Mouse (Mus musculus) splenic B cell, adult 2 months (primary cell): Measurements from ENCODE around the gene A630023A22Rik.

Experiments
- DNase-seq: peaks from one replicate; pipeline ENCODE4 v3.0.0-alpha.2; 2011; ENCODE audit warnings: low read depth, low spot score
- H3K27me3 ChIP-seq: 2 replicates; pipeline ENCODE4 v1.6.1; 2012; ENCODE audit warnings: mild to moderate bottlenecking, low read length, moderate library complexity, mixed read lengths; ENCODE audit not compliant: control insufficient read depth, poor library complexity, insufficient read depth, severe bottlenecking
- H3K36me3 ChIP-seq: 2 replicates; pipeline ENCODE4 v1.6.1; 2012; ENCODE audit warnings: mild to moderate bottlenecking, low read length, moderate library complexity, mixed read lengths; ENCODE audit not compliant: control insufficient read depth, poor library complexity, insufficient read depth, severe bottlenecking

A630023A22Rik gene

GRCm38 (mm10) chr14:34050101-34050779 is 52.3 kb downstream of the A630023A22Rik start:
- H3K36me3 ChIP-seq, result no peaks in the 10 kb centered on the region
- H3K27me3 ChIP-seq, result no peaks in the 10 kb centered on the region
- no peak for DNase-seq

DNA sequence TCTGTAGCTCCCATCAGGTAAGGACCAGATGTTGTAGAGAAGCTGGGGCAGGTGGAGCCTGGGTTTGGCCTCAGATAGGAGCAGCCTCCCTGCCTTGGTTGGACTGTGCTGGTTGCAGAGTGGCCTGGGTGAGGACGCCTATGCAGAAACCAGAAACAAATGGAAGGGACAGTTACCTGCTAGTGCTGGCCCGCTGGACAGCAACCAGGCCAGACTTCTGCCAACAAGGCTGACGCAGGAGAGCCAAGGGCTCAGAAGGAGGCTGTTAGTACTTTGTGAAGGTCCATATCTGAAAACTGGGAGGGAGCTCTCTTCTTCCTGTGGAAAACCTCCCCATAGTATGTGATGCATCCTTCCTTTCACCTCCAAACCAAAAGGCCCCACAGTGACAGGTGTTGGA is 59.2 kb downstream of the A630023A22Rik start:
- no peak for DNase-seq
- Histone ChIP-seq H3K36me3 (no peaks in the 10 kb centered on the region), H3K27me3 (no peaks in the 10 kb centered on the region)

GRCm38 (mm10) chr14:34041241-34041640 is 61.3 kb downstream of the A630023A22Rik start:
- H3K36me3 ChIP-seq, result no peaks in the 10 kb centered on the region
- DNase-seq, result no peak

GRCm38 (mm10) chr14:34033841-34034610 is 68.5 kb downstream of the A630023A22Rik start:
- Histone ChIP-seq H3K36me3 (no peaks in the 10 kb centered on the region), H3K27me3 (no peaks in the 10 kb centered on the region)
- DNase-seq, result no peak

More at GRCm38 (mm10) chr14:34041241-34041640, 61.3 kb downstream of the A630023A22Rik start:
- no peaks in the 10 kb centered on the region for H3K27me3 ChIP-seq

DNA sequence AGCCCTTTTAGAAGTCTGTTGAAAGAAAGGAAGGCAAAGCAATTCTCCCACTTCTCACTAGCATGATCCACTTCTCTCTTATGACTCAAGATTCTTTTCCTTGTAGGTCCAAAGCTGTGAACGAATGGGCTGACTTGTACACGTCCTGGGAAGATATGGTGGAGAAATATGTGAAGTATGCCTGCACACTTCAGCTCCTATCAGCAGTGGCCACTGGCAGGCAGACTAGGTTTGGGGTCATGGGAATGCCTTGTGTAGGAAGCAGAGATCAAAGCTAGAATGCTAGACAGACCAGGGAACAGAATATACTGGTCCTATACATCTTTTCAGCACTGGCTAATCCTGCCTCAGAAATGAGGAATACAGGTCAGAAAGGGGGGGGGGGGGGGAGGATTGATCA is 75.8 kb downstream of the A630023A22Rik start:
- no peaks in the 10 kb centered on the region for H3K36me3 ChIP-seq
- DNase-seq, result no peak
- no peaks in the 10 kb centered on the region for H3K27me3 ChIP-seq

- no peaks in the 10 kb centered on the region for H3K36me3 ChIP-seq
- no peaks in the 10 kb centered on the region for H3K27me3 ChIP-seq
- no peak for DNase-seq
Observed at GRCm38 (mm10) chr14:34016938-34017337, 85.6 kb downstream of the A630023A22Rik start.

- no peak for DNase-seq
- H3K27me3 ChIP-seq, result no peaks in the 10 kb centered on the region
- no peaks in the 10 kb centered on the region for H3K36me3 ChIP-seq
Observed at GRCm38 (mm10) chr14:34016381-34016780, 86.2 kb downstream of the A630023A22Rik start, which contains the start of gene Gm5460. TSS of gene Gm5460 (plus strand) at chr14:34016758.

DNA sequence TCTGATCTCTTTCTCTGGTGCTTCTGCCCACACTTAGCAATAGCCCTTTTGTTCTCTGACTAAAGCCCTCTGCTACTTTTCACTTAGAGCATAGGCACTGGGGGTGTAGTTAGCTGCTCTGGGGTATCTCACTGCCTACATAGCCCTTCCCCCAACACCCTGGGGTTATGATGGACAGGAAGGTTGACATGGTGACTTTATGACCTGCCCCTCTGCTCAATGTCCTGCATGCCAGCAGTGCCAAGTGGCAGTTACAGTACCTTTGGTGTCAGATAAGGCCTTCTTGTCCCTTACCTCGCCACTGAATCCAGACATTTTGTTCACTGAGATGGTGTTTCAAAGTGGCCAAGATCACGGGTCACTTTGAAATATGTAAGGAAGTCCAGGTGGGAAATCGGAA is 87.5 kb downstream of the A630023A22Rik start, which contains the start of gene Gm30083:
Gene Gm30083, minus strand, starts transcription at position 120 of the 400 bp plus-strand sequence.
- Histone ChIP-seq H3K36me3 (no peaks in the 10 kb centered on the region), H3K27me3 (no peaks in the 10 kb centered on the region)
- DNase-seq, result no peak

DNA sequence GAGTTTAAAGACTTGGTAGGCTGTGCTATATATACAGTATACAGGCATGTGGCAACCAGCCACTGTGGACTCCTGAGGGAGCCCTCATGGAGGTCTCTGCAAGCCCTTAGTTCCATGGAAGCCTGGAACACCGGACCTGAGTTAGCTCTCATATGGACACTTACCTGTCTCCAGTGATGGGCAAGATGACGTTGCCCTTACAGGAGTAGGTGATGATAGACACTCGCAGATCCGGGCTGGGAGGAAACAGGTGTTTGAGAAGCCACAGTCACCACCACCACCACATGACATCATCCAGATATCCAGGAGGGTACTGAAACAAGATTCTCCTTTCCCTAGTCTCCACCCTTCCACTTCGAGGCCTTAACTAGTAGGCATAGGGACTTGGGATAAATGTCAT is 100.2 kb downstream of the A630023A22Rik start:
- no peaks in the 10 kb centered on the region for H3K27me3 ChIP-seq
- no peak for DNase-seq

DNA sequence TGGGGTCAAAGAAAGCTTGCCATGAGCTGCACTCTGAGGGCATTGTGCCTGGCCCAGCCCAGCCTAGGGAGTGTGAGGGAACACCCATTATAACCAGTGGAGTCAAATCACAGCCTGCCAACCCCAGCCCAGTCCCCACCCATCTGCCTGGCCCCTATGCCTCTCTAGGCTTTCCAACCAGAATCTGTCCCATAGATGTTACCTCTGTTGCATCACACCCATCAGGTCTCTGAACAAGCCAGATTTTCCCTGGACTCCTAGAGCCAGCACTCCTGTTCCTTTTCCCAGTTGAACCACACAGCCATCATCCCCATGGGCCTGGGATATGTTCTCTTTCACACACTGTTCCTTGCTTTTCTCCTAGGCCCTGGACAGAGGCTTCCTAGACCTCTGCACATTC is 101.1 kb downstream of the A630023A22Rik start:
- DNase-seq, result no peak
- no peaks in the 10 kb centered on the region for H3K27me3 ChIP-seq
- no peaks in the 10 kb centered on the region for H3K36me3 ChIP-seq

More for the DNA sequence above, 100.2 kb downstream of the A630023A22Rik start:
- H3K36me3 ChIP-seq, result no peaks in the 10 kb centered on the region
